Mouse (Mus musculus) cerebellum, adult 2 months (tissue): ENCODE results near the gene Ovca2. TPM values are rescaled to one million over a fixed set of nuclear protein-coding genes. Genes with fewer than 3 reads are reported as not detected.
A peak's percentile ranks its signal among the peaks of the same experiment; 100 is the strongest.

Source experiments
- DNase-seq, 2 experiments: peaks; one replicate each; pipeline ENCODE4 v3.0.0; 2021
- H3K27ac ChIP-seq: fragments of 200-500 bp; 2 replicates; pipeline ENCODE4 v1.5.1; 2012; ENCODE audit warnings: low read length, control low read depth, inconsistent platforms; ENCODE audit not compliant: insufficient read depth
- H3K27me3 ChIP-seq: fragments of 200-500 bp; 2 replicates; pipeline ENCODE4 v1.6.1; 2012; ENCODE audit warnings: inconsistent platforms, mild to moderate bottlenecking, low read length, moderate library complexity; ENCODE audit not compliant: control insufficient read depth, insufficient read depth
- H3K4me1 ChIP-seq: fragments of 200-500 bp; 2 replicates; pipeline ENCODE4 v1.6.1; 2011; ENCODE audit warnings: low read length; ENCODE audit not compliant: control insufficient read depth, insufficient read depth
- H3K4me3 ChIP-seq: fragments of 200-500 bp; replicated peaks from 2 replicates; pipeline ENCODE3; 2011; ENCODE audit warnings: mild to moderate bottlenecking, low read depth, low read length, control low read depth; ENCODE audit not compliant: insufficient read depth
- CTCF ChIP-seq: fragments of 200-500 bp; IDR thresholded peaks from 2 replicates; pipeline ENCODE4 v1.5.1; 2011; ENCODE audit warnings: low read depth, mild to moderate bottlenecking, control low read depth, low read length, moderate library complexity, borderline replicate concordance; ENCODE audit not compliant: insufficient read depth
- POLR2A ChIP-seq: fragments of 200-500 bp; IDR thresholded peaks from 2 replicates; pipeline ENCODE4 v1.6.1; 2011; ENCODE audit warnings: low read length, control low read depth, borderline replicate concordance; ENCODE audit not compliant: insufficient read depth
- WGBS: fragments of 180-500 bp; shearing (Covaris S2); methylation state at CpG from one replicate; pipeline ENCODE4 v1.1.7; 2018; 5-methylcytosine and 5-hydroxymethylcytosine counted together
- polyA plus RNA-seq: library from polyadenylated mRNA; depleted of rRNA; stranded (reverse); fragments of >200 nt; gene quantifications from 2 replicates; pipeline ENCODE4 v1.2.3, GENCODE M21; 2012

Ovca2 gene
- polyA plus RNA-seq, 1 experiment = 15.3 TPM

DNA sequence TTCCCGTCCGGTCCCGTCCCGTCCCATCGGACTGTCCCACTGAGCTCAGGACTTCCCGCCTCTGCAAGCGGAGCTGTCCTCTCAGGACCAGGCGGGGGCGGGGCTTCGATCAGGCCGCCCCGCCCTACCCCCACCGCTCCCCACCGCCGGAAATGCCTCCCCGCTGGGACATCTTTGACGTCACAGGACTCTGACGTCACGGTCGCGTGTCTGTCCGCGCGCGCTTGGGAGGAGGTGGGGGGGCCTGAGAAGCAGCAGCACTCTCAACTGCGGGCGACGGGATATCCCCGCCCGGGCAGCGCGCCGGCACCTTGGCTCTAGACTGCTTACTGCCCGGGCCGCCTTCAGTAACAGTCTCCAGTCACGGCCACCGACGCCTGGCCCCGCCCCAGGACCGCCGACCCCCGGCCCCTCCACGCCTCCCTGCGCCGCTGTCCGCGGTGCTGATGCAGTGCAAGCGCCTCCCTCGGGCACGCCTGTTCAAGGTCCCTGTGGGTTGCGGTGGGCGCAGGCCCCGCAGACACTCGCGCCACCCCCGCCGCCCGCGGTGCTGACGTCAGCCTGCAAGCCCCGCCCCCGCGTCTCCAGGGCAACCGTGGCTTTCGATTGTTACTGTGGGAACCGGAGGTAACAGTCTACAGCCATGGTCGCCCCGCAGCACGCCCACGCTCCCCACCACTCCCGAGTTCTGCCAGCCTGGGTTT is 5.4 kb downstream of the Ovca2 start:
- TF ChIP-seq CTCF = no peak
- TF ChIP-seq POLR2A = peak; percentile 35; the same call in 1 of the 2 replicates
- under 1% methylated on average over 70 of the region's 71 CpGs for WGBS
- H3K4me1 ChIP-seq = peaks cover 8% of the 10 kb centered on the region; the same call in 1 of the 2 replicates

DNA sequence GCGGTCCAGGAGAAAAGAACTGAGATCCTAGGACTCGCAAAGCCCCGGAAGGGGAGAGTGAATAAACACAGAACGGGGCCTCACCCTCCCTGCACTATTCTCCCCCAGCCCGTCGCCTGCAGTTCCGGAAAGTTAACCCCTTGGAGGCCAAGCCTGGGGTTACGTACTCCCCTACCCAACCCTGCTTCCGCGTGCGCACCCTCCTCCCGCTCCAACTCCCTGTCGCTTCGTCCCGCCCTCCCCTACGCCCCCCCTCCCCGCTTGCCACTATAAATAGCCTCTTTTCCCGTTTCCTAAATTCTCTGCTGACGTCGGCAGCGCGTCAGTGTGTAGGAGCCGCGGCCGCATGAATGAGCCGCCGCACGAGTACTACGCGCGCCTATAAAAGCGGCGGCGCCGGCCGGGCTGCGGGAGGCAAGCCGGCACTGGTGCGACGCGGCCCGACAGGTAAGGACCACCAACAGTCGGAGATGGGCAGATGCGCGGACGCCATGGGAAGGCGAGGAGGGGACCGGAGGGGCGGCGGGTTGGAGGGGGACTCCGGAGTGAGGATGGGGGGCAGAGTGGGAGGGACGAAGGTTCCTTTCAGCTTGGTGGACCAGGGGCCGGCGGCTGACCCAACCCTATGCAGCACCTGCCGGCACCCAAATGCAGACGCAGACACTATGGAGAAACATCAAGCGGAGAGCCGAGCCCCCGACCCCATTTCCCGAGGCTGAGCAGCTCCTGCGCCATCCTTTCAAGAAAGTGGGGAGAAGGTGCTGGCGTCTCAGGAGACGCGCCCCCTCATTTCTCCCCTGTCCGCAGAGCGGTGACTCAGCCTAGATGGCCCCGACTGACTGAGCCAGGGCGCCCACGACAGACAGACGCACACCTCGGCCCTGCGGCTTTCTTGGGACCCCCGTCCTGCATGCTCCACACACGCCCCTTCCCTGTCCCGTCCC is 6.2 kb downstream of the Ovca2 start:
- peaks cover 3% of the 10 kb centered on the region; the same call in 1 of the 2 replicates for H3K4me1 ChIP-seq
- TF ChIP-seq CTCF (no peak), POLR2A (no peak)
- WGBS = under 1% methylated on average over 74 of the region's 75 CpGs
- no peak overlapping the region for H3K27ac ChIP-seq
- no peaks in the 10 kb centered on the region for H3K27me3 ChIP-seq
- DNase-seq = peak; percentile 70 to 77
- H3K4me3 ChIP-seq = peak overlapping the region; percentile 75

More for the DNA sequence above, 5.4 kb downstream of the Ovca2 start:
- Histone ChIP-seq H3K27ac (no peak overlapping the region), H3K27me3 (no peaks in the 10 kb centered on the region), H3K4me3 (peak overlapping the region; percentile 75)
- peak; percentile 90 to 94 for DNase-seq

DNA sequence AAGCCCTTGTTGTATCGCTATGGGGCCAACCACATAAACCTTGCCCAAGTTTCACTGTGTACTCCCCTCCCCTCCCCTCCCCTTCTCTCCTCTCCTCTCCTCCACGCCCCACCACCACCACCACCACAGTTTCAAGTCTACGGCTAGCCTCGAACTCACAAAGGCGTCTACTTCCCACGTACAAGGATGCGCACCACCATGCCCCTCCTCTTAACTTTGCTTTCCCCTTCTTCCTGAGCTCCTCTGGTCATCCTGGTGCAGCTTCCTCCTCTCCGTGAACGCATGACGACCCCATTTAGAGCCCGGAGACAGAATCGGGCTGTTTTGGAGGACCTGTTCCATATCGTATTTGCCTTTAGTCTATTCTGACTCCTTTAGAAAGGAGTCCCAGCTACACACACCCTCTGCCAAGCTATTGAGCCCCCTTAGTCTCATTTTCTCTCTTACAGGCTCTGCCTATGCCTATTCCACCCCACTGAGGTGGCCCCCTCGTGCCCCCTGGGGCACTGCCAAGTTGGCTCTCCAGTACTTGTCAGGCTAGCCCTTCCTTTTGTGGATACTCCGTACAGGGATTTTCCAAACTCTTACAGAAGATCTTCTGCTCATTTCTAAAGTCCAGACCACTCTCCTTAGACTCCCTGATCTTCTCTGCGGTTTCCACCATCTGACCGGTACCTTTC is 7.3 kb downstream of the Ovca2 start:
- TF ChIP-seq POLR2A (no peak), CTCF (no peak)
- WGBS = 29% methylated on average over 17 of the region's 17 CpGs
- DNase-seq = peak; percentile 40 to 48
- H3K27me3 ChIP-seq = no peaks in the 10 kb centered on the region
- no peak overlapping the region for H3K27ac ChIP-seq
- no peak overlapping the region for H3K4me3 ChIP-seq
- H3K4me1 ChIP-seq = peaks cover 3% of the 10 kb centered on the region; the same call in 1 of the 2 replicates

DNA sequence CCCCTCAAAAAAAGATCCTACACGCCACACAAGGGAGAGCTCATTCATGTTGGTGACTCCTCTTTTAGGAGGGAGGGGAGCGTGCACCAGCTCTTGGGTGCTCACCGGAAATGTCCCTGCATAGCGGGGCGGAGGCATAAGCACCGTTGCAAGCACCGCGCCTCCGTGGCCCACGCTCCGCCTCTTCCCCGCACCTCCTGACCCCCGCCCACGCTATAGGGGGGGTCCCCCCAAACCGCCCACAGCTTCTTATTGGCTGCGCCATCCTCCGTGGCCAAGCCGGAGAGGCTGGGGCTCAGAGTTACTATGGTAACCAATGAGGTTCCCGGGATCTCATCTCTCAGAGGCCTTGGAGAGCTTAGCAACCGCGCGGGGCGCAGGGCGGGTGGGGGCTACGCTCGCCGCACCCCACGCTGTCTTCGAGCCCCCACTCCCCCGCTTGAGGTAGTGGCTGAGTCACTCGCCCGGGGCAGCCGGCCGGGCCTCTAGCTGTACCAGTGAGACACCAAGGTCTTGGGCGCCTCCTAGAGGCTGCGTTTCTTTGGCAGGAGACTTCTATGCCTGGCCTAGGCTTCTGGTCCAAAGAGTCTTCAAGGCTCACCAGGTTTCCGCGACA is 8.4 kb downstream of the Ovca2 start:
- WGBS = under 1% methylated on average over 38 of the region's 38 CpGs
- peak; percentile 95 to 97 for DNase-seq
- peak overlapping the region; percentile 64 for H3K4me3 ChIP-seq
- H3K27ac ChIP-seq = no peak overlapping the region
- peak; percentile 79 for TF ChIP-seq CTCF
- TF ChIP-seq POLR2A = peak; percentile 31; the same call in 1 of the 2 replicates
- peaks cover 3% of the 10 kb centered on the region; the same call in 1 of the 2 replicates for H3K4me1 ChIP-seq
- no peaks in the 10 kb centered on the region for H3K27me3 ChIP-seq

DNA sequence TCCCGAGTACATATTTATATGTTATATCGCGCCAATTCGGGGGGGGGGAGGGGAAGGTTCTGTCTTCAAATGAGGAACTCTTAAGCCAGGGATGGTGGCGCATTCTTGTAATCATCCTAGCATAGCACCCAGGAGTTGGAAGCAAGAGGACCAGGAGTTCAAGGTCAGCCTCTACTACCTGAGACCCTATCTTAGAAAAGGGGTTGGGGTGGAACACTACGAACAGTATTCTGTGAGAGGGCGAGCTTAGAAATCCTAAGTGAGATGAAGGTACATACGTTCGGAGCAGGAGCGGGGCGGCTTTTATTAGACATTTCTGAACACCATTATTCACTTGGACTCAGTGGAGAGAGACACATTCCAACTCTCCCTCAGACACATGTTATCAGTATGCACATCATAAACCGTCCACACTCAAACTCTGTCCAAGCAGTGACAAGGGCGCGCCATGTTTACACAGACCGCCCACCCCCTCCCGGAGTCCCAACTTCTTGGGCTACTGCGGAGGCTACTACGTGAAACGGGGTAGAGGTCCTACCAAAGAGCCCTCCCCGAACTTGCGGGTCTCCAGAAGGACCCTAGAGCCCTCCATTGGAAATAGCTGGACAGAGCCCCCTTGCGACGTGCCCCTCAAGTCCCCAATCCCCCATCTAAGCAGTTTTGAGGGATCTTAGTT is 9.1 kb downstream of the Ovca2 start, which contains the start of gene Hic1:
Hic1 (minus strand) TSS at position 115 of the 676 bp plus-strand sequence.
- Histone ChIP-seq H3K4me1 (peaks cover 3% of the 10 kb centered on the region; the same call in 1 of the 2 replicates), H3K27ac (no peak within 1 kb of the TSS), H3K4me3 (peak within 1 kb of the TSS; percentile 64), H3K27me3 (no peaks in the 10 kb centered on the region)
- DNase-seq = no peak
- TF ChIP-seq CTCF (no peak), POLR2A (no peak)
- WGBS = 5% methylated on average over 23 of the region's 23 CpGs

DNA sequence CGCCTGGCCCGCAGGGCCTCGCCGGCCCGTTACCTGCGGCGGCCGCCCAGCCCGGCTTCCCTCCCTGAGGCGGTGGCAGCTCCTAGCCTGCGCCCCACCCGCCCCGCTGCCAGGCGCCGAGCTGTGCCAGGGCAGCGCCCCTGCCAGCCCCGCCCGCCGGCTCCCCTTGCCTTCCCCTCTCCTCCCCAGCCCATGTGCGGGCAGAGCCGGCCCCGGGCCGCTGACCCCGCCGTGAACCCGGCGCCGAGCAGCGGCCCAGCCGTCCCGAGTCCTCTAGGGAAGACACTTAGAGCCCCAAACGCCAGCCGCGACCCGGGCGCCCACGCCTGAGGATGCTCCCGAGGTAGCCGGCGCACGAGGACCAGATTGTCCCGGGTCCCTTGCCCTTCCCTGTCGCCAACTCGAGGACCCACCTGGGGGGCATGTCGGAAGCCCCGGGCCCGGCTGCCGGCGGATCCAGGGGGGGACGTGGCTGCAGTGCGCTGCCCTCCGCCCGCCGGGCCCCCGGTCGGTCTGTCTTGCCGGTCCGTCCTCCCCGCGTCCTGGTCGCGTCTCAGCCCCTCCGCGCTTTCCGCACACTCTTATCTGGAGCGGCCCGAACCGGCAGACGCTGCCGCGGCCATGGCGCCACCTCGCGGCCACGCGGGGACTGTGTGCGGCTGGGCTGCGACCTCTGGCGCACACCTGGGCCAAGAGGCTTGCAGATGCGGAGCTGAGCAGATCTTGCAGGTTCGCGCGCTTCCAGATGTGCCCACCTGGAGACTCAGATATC is 9.9 kb downstream of the Ovca2 start:
- Histone ChIP-seq H3K4me3 (peak overlapping the region; percentile 46), H3K27ac (no peak overlapping the region), H3K4me1 (peaks cover 3% of the 10 kb centered on the region; the same call in 1 of the 2 replicates), H3K27me3 (no peaks in the 10 kb centered on the region)
- DNase-seq = peak; percentile 75 to 82
- TF ChIP-seq CTCF (peak; percentile 76), POLR2A (no peak)
- WGBS = 2% methylated on average over 83 of the region's 83 CpGs
